Mouse (Mus musculus) midbrain, postnatal 0 days (tissue): ENCODE measurements around the gene Rac1. TPM values are rescaled to one million over a fixed set of nuclear protein-coding genes. Genes with fewer than 3 reads are reported as not detected.
A peak's percentile ranks its signal among the peaks of the same experiment; 100 is the strongest.
"Not testable (repeated sequence)": the region's sequence is repeated elsewhere in the genome, so short reads cannot be mapped to it uniquely, and the experiment has no call there.

Experiments
- ATAC-seq: fragments of 200-750 bp; cut with Nextera tagmentation; 2 replicates; pipeline ENCODE4 v1.8.0; 2017; ENCODE audit warnings: moderate number of reproducible peaks, mild to moderate bottlenecking, moderate TSS enrichment, moderate library complexity; ENCODE audit not compliant: low FRiP score
- DNase-seq: peaks from one replicate; pipeline ENCODE4 v3.0.0-alpha.2; 2015; ENCODE audit warnings: low spot score
- H3K27ac ChIP-seq: fragments of 300-500 bp; sonication (generic); 2 replicates; pipeline ENCODE4 v1.5.1; 2014; ENCODE audit warnings: low read depth, mild to moderate bottlenecking, low read length, mixed read lengths
- H3K27me3 ChIP-seq: fragments of 300-500 bp; sonication (generic); 2 replicates; pipeline ENCODE4 v1.6.1; 2014; ENCODE audit warnings: low read length, control low read depth, mixed read lengths; ENCODE audit not compliant: insufficient read depth
- H3K36me3 ChIP-seq: fragments of 300-500 bp; sonication (generic); 2 replicates; pipeline ENCODE4 v1.6.1; 2014; ENCODE audit warnings: low read length, control low read depth, mixed read lengths; ENCODE audit not compliant: insufficient read depth
- H3K4me1 ChIP-seq: fragments of 300-500 bp; sonication (generic); 2 replicates; pipeline ENCODE4 v1.6.1; 2014; ENCODE audit warnings: mild to moderate bottlenecking, control low read depth, antibody characterized with exemption, low read length, mixed read lengths; ENCODE audit not compliant: insufficient read depth
- H3K4me2 ChIP-seq: fragments of 300-500 bp; sonication (generic); 2 replicates; pipeline ENCODE4 v1.6.1; 2014; ENCODE audit warnings: low read depth, mild to moderate bottlenecking, low read length, mixed read lengths; ENCODE audit not compliant: poor library complexity, severe bottlenecking
- H3K4me3 ChIP-seq: fragments of 300-500 bp; sonication (generic); 2 replicates; pipeline ENCODE4 v1.5.1; 2014; ENCODE audit warnings: low read depth, mild to moderate bottlenecking, low read length, moderate library complexity
- H3K9ac ChIP-seq: fragments of 300-500 bp; sonication (generic); replicated peaks from 2 replicates; pipeline ENCODE4 v1.6.1; 2014; ENCODE audit warnings: mild to moderate bottlenecking, low read length, moderate library complexity, mixed read lengths; ENCODE audit not compliant: poor library complexity, severe bottlenecking
- H3K9me3 ChIP-seq: fragments of 300-500 bp; sonication (generic); 2 replicates; pipeline ENCODE4 v1.6.1; 2016; ENCODE audit warnings: low read length, control low read depth
- CTCF ChIP-seq: IDR thresholded peaks from 2 replicates; pipeline ENCODE4 v1.5.1; 2016; ENCODE audit warnings: antibody characterized with exemption, mild to moderate bottlenecking
- WGBS: fragments of 180-500 bp; shearing (Covaris S2); extraction: QIAGEN DNeasy Blood & Tissue Kit; methylation state at CpG from one replicate; pipeline ENCODE4 v1.1.7; 2014; 5-methylcytosine and 5-hydroxymethylcytosine counted together
- polyA plus RNA-seq: library from polyadenylated mRNA; unstranded; fragments of >200 nt; fragmentation: Nextera tagmentation; extraction: Ambion mirVana; gene quantifications from 2 replicates; pipeline ENCODE4 v1.2.1, GENCODE M21; 2015
- total RNA-seq: library from RNA; depleted of rRNA; stranded (reverse); fragments of >200 nt; gene quantifications from 2 replicates; pipeline ENCODE4 v1.2.3, GENCODE M21; 2014

The Rac1 gene
- total and polyA plus RNA-seq, 2 experiments from 2014 or later: 194 to 451 TPM

GRCm38 (mm10) chr5:143561544-143562185, 33.8 kb upstream of the Rac1 start:
- TF ChIP-seq CTCF: no peak
- H3K9ac ChIP-seq: no peak overlapping the region
- no peaks in the 10 kb centered on the region for H3K27me3 ChIP-seq
- H3K4me1 ChIP-seq: no peaks in the 10 kb centered on the region
- WGBS: 81% methylated on average over 14 of the region's 14 CpGs
- no peak for DNase-seq
- no peaks in the 10 kb centered on the region for H3K36me3 ChIP-seq
- H3K4me2 ChIP-seq: no peak overlapping the region
- no peak for ATAC-seq
- no peak overlapping the region for H3K4me3 ChIP-seq
- H3K9me3 ChIP-seq: no peaks in the 10 kb centered on the region
- H3K27ac ChIP-seq: no peak overlapping the region

GRCm38 (mm10) chr5:143561009-143561408, 33.2 kb upstream of the Rac1 start:
- 93% methylated on average over 4 of the region's 4 CpGs for WGBS
- no peaks in the 10 kb centered on the region for H3K4me1 ChIP-seq
- TF ChIP-seq CTCF: no peak

GRCm38 (mm10) chr5:143558731-143559130, 30.9 kb upstream of the Rac1 start:
- no peaks in the 10 kb centered on the region for H3K36me3 ChIP-seq
- H3K4me1 ChIP-seq: no peaks in the 10 kb centered on the region
- TF ChIP-seq CTCF: no peak
- no peak overlapping the region for H3K4me2 ChIP-seq
- H3K9ac ChIP-seq: no peak overlapping the region
- H3K9me3 ChIP-seq: no peaks in the 10 kb centered on the region
- H3K27me3 ChIP-seq: no peaks in the 10 kb centered on the region
- WGBS: 92% methylated on average over 3 of the region's 3 CpGs
- H3K27ac ChIP-seq: no peak overlapping the region
- ATAC-seq: no peak
- no peak for DNase-seq
- no peak overlapping the region for H3K4me3 ChIP-seq

More at GRCm38 (mm10) chr5:143561009-143561408, 33.2 kb upstream of the Rac1 start:
- Histone ChIP-seq H3K4me2 (no peak overlapping the region), H3K9me3 (no peaks in the 10 kb centered on the region), H3K27me3 (no peaks in the 10 kb centered on the region), H3K36me3 (no peaks in the 10 kb centered on the region), H3K9ac (no peak overlapping the region), H3K27ac (no peak overlapping the region), H3K4me3 (no peak overlapping the region)
- DNase-seq (no peak), ATAC-seq (no peak)

GRCm38 (mm10) chr5:143555233-143555632, 27.4 kb upstream of the Rac1 start:
- TF ChIP-seq CTCF: no peak

GRCm38 (mm10) chr5:143552911-143553310, 25.1 kb upstream of the Rac1 start:
- DNase-seq (no peak), ATAC-seq (no peak)
- H3K4me1 ChIP-seq: peaks cover 5% of the 10 kb centered on the region; the same call in 1 of the 2 replicates
- no peak overlapping the region for H3K4me2 ChIP-seq
- H3K4me3 ChIP-seq: no peak overlapping the region
- no peaks in the 10 kb centered on the region for H3K27me3 ChIP-seq
- H3K36me3 ChIP-seq: no peaks in the 10 kb centered on the region; the same call in 1 of the 2 replicates
- H3K9me3 ChIP-seq: no peaks in the 10 kb centered on the region
- WGBS: 63% methylated on average over 6 of the region's 6 CpGs
- H3K27ac ChIP-seq: no peak overlapping the region
- TF ChIP-seq CTCF: no peak
- no peak overlapping the region for H3K9ac ChIP-seq

More at GRCm38 (mm10) chr5:143555233-143555632, 27.4 kb upstream of the Rac1 start:
- no peak overlapping the region for H3K9ac ChIP-seq
- DNase-seq (no peak), ATAC-seq (no peak)
- no peaks in the 10 kb centered on the region; the same call in 1 of the 2 replicates for H3K36me3 ChIP-seq
- no peaks in the 10 kb centered on the region for H3K27me3 ChIP-seq
- no peak overlapping the region for H3K4me3 ChIP-seq
- no peak overlapping the region for H3K4me2 ChIP-seq
- H3K4me1 ChIP-seq: peaks cover 3% of the 10 kb centered on the region; the same call in 1 of the 2 replicates
- H3K27ac ChIP-seq: no peak overlapping the region
- WGBS: 77% methylated on average over 6 of the region's 6 CpGs
- no peaks in the 10 kb centered on the region for H3K9me3 ChIP-seq

- H3K9me3 ChIP-seq, H3K27me3 ChIP-seq, H3K4me1 ChIP-seq, H3K36me3 ChIP-seq, DNase-seq: not testable (repeated sequence)
- peak; percentile 57; the same call in 1 of the 2 replicates for ATAC-seq
- peak overlapping the region; percentile 71; the same call in 1 of the 2 replicates for H3K27ac ChIP-seq
- H3K4me2 ChIP-seq: peak overlapping the region; percentile 75
- 0% methylated on average over 13 of the region's 28 CpGs for WGBS
- peak overlapping the region; percentile 82 for H3K4me3 ChIP-seq
- peak overlapping the region; percentile 87 for H3K9ac ChIP-seq
Observed at GRCm38 (mm10) chr5:143548922-143549321, 21.1 kb upstream of the Rac1 start.
